Mouse (Mus musculus) MN1 (cell line): ENCODE results near the gene Mctp1.
A peak's percentile ranks its signal among the peaks of the same experiment; 100 is the strongest.

Experiments
- DNase-seq: peaks from one replicate; pipeline ENCODE4 v3.0.0-alpha.2; 2016; ENCODE audit warnings: low spot score

Gene Mctp1

DNA sequence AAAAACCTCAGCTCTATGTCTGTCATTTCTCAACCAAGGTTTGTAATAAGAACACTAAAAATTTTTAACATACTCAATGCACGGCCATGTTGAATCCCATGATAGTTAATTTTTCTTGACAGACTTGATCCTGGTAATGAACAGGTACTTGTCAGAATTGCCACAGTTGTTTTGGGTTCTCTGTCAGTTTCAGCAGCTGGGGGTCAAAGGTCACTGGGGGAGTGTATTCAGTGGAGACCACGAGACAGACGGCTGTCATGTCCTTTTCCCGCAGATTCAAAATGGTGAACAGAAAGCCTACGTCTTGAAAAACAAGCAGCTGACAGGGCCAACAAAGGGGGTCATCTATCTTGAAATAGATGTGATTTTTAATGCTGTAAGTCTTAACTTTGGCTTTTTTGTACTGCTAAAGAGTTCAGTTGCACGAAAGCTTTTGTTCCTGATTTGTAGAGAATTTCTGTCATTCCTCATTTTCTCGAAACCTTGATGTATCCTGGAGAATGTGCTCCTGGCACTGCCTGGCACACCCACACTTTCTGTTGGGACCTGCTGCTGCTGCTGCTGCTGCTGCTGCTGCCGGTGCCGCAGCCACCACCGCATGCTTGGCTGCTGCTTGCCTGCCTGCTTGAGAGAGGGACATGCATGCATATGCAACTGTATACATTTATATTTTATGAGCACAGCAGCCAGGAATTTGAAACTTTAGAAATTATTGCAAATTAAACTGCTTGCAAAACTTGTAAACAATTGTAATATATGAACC is 440.8 kb downstream of the Mctp1 start:
- no peak for DNase-seq

GRCm38 (mm10) chr13:76827738-76828137 is 443.4 kb downstream of the Mctp1 start:
- no peak for DNase-seq

DNA sequence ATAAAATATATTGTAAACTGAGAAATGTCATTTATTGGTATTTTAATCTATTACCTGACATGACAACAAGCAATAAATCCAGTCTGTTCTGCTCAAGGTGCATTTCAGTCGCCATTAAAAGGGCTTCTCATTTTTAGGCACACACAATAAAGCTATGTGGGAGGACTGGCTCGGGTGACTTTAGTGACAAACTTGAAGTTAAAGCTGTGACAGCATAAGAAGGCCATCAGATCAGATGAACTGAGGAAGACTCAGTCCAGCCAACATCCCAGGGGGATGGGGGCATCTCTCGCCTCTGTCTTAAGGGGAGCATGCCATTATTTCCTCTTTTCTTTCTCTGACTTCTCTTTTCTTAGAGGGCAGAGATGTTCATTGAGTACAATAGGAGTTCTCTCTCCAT is 453.7 kb downstream of the Mctp1 start:
- no peak for DNase-seq

- DNase-seq: no peak
Observed at GRCm38 (mm10) chr13:76840712-76841111, 456.4 kb downstream of the Mctp1 start.

- peak; percentile 35 for DNase-seq
Observed at GRCm38 (mm10) chr13:76844629-76845255, 460.4 kb downstream of the Mctp1 start.

DNA sequence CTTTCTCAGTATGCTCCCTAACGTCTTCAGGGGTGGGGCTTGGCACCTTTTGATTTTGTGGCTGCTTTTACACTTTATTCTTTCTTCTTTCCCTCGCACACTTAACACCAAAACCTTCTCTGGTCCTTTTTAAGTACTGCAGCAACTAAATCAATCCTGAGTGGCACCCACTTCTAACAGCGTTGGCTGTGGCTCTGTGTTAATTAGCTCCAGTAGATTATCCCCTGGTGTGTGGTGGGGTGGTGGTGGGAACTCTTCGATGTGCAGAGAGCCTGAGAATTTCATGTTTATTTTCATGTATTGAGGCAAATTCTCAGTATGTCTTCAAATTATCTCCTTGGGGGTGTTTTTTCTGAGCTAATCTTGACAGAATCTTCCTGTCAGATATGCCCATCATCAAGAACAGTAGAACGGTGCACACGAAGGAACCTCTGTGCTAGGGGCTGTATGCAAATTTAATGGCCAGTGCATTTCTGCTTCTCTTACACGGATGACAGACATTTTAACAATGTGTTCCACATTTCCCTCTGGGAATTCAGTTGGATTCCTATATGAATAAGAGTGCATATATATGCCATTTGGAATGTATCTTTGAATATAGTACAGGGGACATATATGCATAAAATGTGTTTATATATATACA is 466.2 kb downstream of the Mctp1 start:
- no peak for DNase-seq

DNA sequence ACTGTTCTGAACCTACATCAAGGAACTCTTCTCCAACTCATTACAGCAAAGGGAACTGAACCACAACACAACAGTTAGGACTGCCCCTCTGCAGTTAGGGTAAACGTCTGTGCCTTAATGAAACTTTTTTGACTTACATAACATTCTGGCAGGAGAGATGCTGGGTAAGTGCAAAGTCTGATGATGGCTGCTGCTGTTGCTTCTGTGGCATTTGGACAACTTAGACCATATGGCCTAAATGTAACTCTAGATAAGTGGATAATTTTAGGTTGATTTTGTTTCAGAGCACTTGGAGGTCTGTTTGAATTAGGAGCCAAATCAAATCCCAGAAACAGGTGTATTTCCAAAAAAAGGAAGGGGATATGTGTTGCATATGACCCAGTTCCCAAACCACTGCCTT is 470.0 kb downstream of the Mctp1 start:
- DNase-seq: no peak

DNA sequence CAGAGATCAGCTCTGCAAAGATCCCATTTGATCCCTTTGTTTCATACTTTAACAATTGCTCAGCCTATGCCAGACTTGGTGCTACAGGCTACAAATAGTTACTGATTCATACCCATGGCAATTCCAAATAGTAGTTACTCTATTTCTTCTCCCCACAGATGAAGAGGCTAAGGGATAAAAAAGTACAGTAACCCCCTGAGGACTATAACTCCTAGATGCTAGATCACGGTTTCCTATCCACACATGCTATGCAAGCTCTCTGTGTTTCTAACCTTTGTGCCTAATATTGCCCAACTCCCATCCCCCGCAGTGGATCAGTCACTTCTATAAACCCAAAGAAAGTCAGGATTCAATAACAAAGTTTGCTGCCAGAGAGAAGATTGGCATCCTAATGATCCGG is 470.7 kb downstream of the Mctp1 start:
- DNase-seq: no peak

GRCm38 (mm10) chr13:76857024-76857423 is 472.7 kb downstream of the Mctp1 start:
- no peak for DNase-seq

- DNase-seq: no peak
Observed at GRCm38 (mm10) chr13:76858078-76858482, 473.7 kb downstream of the Mctp1 start.

- no peak for DNase-seq
Observed at GRCm38 (mm10) chr13:76870291-76870690, 486.0 kb downstream of the Mctp1 start.

- DNase-seq: no peak
Observed at GRCm38 (mm10) chr13:76877887-76878763, 493.8 kb downstream of the Mctp1 start.

- no peak for DNase-seq
Observed at GRCm38 (mm10) chr13:76879008-76879407, 494.7 kb downstream of the Mctp1 start.

GRCm38 (mm10) chr13:76884517-76885092 is 500.3 kb downstream of the Mctp1 start:
- DNase-seq: no peak

DNA sequence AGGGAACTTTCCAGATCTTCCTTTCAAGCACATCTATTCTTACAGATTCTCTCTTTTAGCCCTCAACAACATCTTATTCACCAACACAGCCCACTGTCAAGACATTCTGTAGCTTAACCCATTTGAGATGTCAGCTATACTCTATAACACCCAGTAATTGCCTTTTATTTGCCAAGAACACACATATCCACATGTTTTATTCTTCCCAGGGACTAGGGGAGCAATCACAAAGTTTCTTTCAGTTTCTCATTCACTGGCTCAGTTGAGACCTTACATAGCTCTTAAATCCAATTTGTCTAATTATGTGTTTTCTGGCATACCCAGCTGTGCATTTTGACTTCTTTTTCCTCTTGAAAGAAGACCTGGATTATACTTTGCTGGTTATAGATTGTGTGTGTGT is 508.7 kb downstream of the Mctp1 start:
- DNase-seq: no peak

GRCm38 (mm10) chr13:76895770-76896456 is 511.6 kb downstream of the Mctp1 start:
- DNase-seq: no peak

DNA sequence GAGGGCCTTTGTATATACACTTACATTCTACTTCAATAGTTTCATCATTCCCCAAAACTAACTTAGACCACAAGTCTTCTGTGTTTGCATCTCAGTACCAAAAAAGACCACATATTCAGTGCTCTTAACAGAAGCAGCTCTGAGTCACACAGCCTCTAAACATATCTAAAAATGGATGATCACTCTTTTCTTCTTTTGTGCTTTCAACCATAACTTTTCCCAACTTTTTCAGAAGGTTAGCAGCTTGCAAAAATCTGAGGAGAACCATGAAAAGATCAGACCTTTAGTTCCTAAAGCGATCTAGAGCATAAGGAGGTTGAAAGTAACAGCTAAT is 512.1 kb downstream of the Mctp1 start:
- DNase-seq: no peak

DNA sequence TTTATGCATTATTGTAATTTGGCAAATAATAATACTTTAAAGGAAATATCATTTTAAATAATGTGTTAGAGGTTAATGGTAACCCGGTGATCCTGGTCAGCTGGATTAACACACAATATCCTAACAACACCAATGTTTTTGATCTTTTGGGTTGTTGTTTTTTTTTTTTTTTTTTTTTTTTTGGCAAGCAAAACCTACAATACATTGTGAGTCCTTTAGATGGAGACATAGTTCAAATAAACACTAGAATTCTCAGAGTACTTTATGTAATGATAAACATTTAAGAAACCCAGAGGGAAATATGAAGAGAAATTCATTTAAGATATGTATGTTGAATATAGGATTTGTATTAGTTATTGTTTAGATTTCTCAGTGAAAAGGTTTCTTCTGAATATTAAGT is 534.0 kb downstream of the Mctp1 start:
- DNase-seq: no peak

DNA sequence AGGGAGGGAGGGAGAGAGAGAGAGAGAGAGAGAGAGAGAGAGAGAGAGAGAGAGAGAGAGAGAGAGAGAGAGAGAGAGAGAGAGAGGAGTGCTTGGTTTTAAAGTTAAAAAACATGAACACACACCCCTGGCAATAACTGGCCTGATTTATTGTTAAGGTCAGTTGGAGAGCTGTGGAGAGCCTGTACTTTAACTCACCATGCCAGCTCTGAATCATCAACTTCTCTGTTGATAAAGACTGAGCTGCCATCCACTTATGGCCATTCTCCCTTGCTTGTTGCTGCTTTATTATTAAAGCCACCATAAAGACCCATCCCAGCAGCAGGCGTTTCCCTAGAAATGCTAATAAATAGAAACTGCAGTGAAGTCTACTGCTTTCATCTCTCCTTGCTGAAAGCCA is 542.5 kb downstream of the Mctp1 start:
- DNase-seq: no peak

DNA sequence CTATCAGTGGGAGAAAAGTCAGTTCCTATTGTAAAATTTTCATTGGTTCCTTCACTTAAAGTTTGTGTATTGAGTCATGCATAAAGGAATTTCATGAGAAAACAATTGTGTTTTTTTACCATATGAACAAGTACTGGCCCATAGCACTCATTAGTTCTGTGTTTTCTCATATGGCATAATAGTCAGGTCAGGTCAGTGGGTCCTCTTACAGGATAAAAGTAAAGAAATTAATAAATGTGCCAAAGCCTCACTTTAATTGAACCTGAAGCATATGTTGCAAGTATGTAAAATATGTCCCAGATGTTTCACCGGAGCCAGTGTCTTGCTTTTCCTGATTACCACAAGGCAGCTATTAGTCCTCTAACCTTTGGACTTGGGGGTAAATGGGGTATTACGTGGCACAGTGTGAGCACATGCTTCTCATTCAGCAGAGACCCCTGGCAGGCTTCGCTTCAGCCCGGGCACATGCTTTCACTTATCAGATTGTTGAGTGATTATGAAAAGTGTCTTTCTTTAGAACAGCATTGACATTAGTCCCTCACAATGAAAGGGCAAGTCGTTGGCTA is 543.6 kb downstream of the Mctp1 start:
- DNase-seq: no peak

DNA sequence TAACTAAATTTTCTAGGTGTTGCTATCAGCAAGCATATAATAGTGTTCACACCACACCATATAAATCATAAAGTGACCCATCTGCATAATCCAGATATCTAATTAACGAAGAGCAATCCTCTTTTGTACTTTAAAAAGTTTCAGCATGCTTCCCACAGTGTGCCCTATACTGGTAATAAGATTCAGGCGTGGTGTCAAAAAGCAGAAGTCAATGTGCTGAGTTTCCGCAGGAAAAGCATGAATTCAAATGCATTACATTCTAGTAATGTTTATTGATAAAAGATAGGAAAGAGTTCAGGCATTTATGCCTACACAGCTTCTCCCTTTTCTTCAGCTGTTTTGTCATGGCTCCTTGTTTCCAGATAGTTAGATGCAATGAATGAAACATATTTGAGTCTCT is 544.8 kb downstream of the Mctp1 start:
- no peak for DNase-seq
